Mouse (Mus musculus): ENCODE results near the gene Pik3cb. TPM values are rescaled to one million over a fixed set of nuclear protein-coding genes. Genes with fewer than 3 reads are reported as not detected.
A peak's percentile ranks its signal among the peaks of the same experiment; 100 is the strongest.

Pik3cb gene
- polyA plus RNA-seq, 1 experiment from 2014 or later, result 1.2 TPM

GRCm38 (mm10) chr9:98999881-99000339 lies 140.5 kb downstream of the Pik3cb start:
- H3K9ac ChIP-seq (replicated peaks; ENCODE audit: low read depth, low read length), result no peak overlapping the region
- WGBS, result 74% methylated on average over 9 of the region's 9 CpGs
- no peaks in the 10 kb centered on the region for H3K27me3 ChIP-seq (ENCODE audit: control insufficient read depth, insufficient read depth, low read length)
- H3K9me3 ChIP-seq (ENCODE audit: control insufficient read depth, low read depth, low read length), result no peaks in the 10 kb centered on the region
- H3K4me2 ChIP-seq (replicated peaks; ENCODE audit: low read depth, low read length), result no peak overlapping the region
- no peak overlapping the region for H3K27ac ChIP-seq (ENCODE audit: low read length)
- H3K36me3 ChIP-seq (ENCODE audit: control insufficient read depth, insufficient read depth, low read length), result peaks cover 10% of the 10 kb centered on the region; the same call in 1 of the 2 replicates
- ATAC-seq (ENCODE audit: insufficient number of reproducible peaks, insufficient read depth, low FRiP score, low read depth), result no peak
- no peak overlapping the region for H3K4me3 ChIP-seq (ENCODE audit: low read depth, low read length)
- H3K4me1 ChIP-seq (ENCODE audit: control insufficient read depth, insufficient read depth, low read length), result no peaks in the 10 kb centered on the region

GRCm38 (mm10) chr9:98994103-98994502 lies 146.3 kb downstream of the Pik3cb start:
- Histone ChIP-seq H3K36me3 (ENCODE audit: control insufficient read depth, insufficient read depth, low read length) (peaks cover 5% of the 10 kb centered on the region; the same call in 1 of the 2 replicates), H3K4me3 (ENCODE audit: low read depth, low read length) (no peak overlapping the region), H3K9ac (replicated peaks; ENCODE audit: low read depth, low read length) (no peak overlapping the region), H3K27ac (ENCODE audit: low read length) (no peak overlapping the region), H3K4me2 (replicated peaks; ENCODE audit: low read depth, low read length) (no peak overlapping the region), H3K9me3 (ENCODE audit: control insufficient read depth, low read depth, low read length) (no peaks in the 10 kb centered on the region), H3K27me3 (ENCODE audit: control insufficient read depth, insufficient read depth, low read length) (no peaks in the 10 kb centered on the region), H3K4me1 (ENCODE audit: control insufficient read depth, insufficient read depth, low read length) (no peaks in the 10 kb centered on the region)
- WGBS, result 88% methylated on average over 4 of the region's 4 CpGs
- ATAC-seq (ENCODE audit: insufficient number of reproducible peaks, insufficient read depth, low FRiP score, low read depth), result no peak

- 0 out of 2 replicates have a peak, but pooled peaks cover 7% of the 10 kb centered on the region for H3K27me3 ChIP-seq (ENCODE audit: control insufficient read depth, insufficient read depth, low read length)
- no peak for ATAC-seq (ENCODE audit: insufficient number of reproducible peaks, insufficient read depth, low FRiP score, low read depth)
- no peaks in the 10 kb centered on the region for H3K36me3 ChIP-seq (ENCODE audit: control insufficient read depth, insufficient read depth, low read length)
- no peaks in the 10 kb centered on the region for H3K4me1 ChIP-seq (ENCODE audit: control insufficient read depth, insufficient read depth, low read length)
- no peak overlapping the region for H3K27ac ChIP-seq (ENCODE audit: low read length)
- H3K4me2 ChIP-seq (replicated peaks; ENCODE audit: low read depth, low read length), result peak overlapping the region; percentile 79
- 43% methylated on average over 9 of the region's 9 CpGs for WGBS
- peak overlapping the region; percentile 51; the same call in 1 of the 2 replicates for H3K9ac ChIP-seq (replicated peaks; ENCODE audit: low read depth, low read length)
- peak overlapping the region; percentile 77 for H3K4me3 ChIP-seq (ENCODE audit: low read depth, low read length)
- no peaks in the 10 kb centered on the region for H3K9me3 ChIP-seq (ENCODE audit: control insufficient read depth, low read depth, low read length)
Measured at GRCm38 (mm10) chr9:98987131-98987530, 153.3 kb downstream of the Pik3cb start.

Other genes with a start within 250 kb of the Pik3cb start
- not detected in 2 replicates for gene 7420426K07Rik, start 237.5 kb downstream of the Pik3cb start, polyA plus RNA-seq (2014; fragmentation: Nextera tagmentation; extraction: Ambion mirVana)
- gene Foxl2, start 185.3 kb downstream of the Pik3cb start, polyA plus RNA-seq (2014; fragmentation: Nextera tagmentation; extraction: Ambion mirVana), result not detected in 2 replicates
- gene Faim, start 154.2 kb downstream of the Pik3cb start, polyA plus RNA-seq (2014; fragmentation: Nextera tagmentation; extraction: Ambion mirVana), result 44.0 and 44.7 TPM in 2 replicates
- gene Gm1123, start 104.9 kb downstream of the Pik3cb start, polyA plus RNA-seq (2014; fragmentation: Nextera tagmentation; extraction: Ambion mirVana), result 0.38 TPM in 1 of 2 replicates, not detected in the other
- gene Faiml, start 96.6 kb upstream of the Pik3cb start, polyA plus RNA-seq (2014; fragmentation: Nextera tagmentation; extraction: Ambion mirVana), result not detected in 2 replicates
- gene Cep70, start 102.7 kb upstream of the Pik3cb start, polyA plus RNA-seq (2014; fragmentation: Nextera tagmentation; extraction: Ambion mirVana), result 32.4 and 37.9 TPM in 2 replicates
- gene Esyt3, start 217.9 kb upstream of the Pik3cb start, polyA plus RNA-seq (2014; fragmentation: Nextera tagmentation; extraction: Ambion mirVana), result 0.29 and 0.58 TPM in 2 replicates

Data from stomach, embryonic 14.5 days (tissue).